Mouse (Mus musculus): ENCODE data around the gene Unc13d.
A peak's percentile ranks its signal among the peaks of the same experiment; 100 is the strongest.
"Not testable (repeated sequence)": the region's sequence is repeated elsewhere in the genome, so short reads cannot be mapped to it uniquely, and the experiment has no call there.

Unc13d gene

GRCm38 (mm10) chr11:116049610-116050009 lies 28.2 kb downstream of the Unc13d start:
- no peak for DNase-seq (ENCODE audit: low spot score in 2 of 2)

GRCm38 (mm10) chr11:116045173-116045572 lies 32.6 kb downstream of the Unc13d start:
- DNase-seq (ENCODE audit: low spot score in 2 of 2): no peak

GRCm38 (mm10) chr11:116043286-116043685 lies 34.5 kb downstream of the Unc13d start:
- DNase-seq (ENCODE audit: low spot score in 2 of 2): no peak

- DNase-seq (ENCODE audit: low spot score in 2 of 2): no peak
Observed at GRCm38 (mm10) chr11:116042372-116043138, 35.2 kb downstream of the Unc13d start.

GRCm38 (mm10) chr11:116041833-116042232 lies 35.9 kb downstream of the Unc13d start:
- no peak for DNase-seq (ENCODE audit: low spot score in 2 of 2)

- DNase-seq (ENCODE audit: low spot score in 2 of 2): no peak
Observed at GRCm38 (mm10) chr11:116040593-116040992, 37.2 kb downstream of the Unc13d start.

GRCm38 (mm10) chr11:116037826-116038225 lies 39.9 kb downstream of the Unc13d start:
- DNase-seq (ENCODE audit: low spot score in 2 of 2): no peak

- DNase-seq (ENCODE audit: low spot score in 2 of 2): no peak
Observed at GRCm38 (mm10) chr11:116036671-116037070, 41.1 kb downstream of the Unc13d start.

GRCm38 (mm10) chr11:116034584-116034983 lies 43.2 kb downstream of the Unc13d start:
- no peak for DNase-seq (ENCODE audit: low spot score in 2 of 2)

- DNase-seq (ENCODE audit: low spot score in 2 of 2): peak in 1 of 2 experiments; percentile 55
Observed at GRCm38 (mm10) chr11:116030898-116031845, 46.6 kb downstream of the Unc13d start.

- peak; percentile 97 for DNase-seq (ENCODE audit: low spot score in 2 of 2)
Observed at GRCm38 (mm10) chr11:116030088-116030897, 47.5 kb downstream of the Unc13d start, which contains the start of gene Unk. Gene Unk, plus strand, starts transcription at chr11:116030322.

- no peak for DNase-seq (ENCODE audit: low spot score in 2 of 2)
Observed at GRCm38 (mm10) chr11:116029086-116029865, 48.5 kb downstream of the Unc13d start.

- no peak for DNase-seq (ENCODE audit: low spot score in 2 of 2)
Observed at GRCm38 (mm10) chr11:116028177-116028865, 49.4 kb downstream of the Unc13d start.

- no peak for DNase-seq (ENCODE audit: low spot score in 2 of 2)
Observed at GRCm38 (mm10) chr11:116027756-116028155, 50.0 kb downstream of the Unc13d start, which contains the start of gene H3f3b. Gene H3f3b, minus strand, starts transcription at chr11:116027962.

- DNase-seq (ENCODE audit: low spot score in 2 of 2): no peak
Observed at GRCm38 (mm10) chr11:116025056-116025845, 52.5 kb downstream of the Unc13d start.

- peak; percentile 97 for DNase-seq (ENCODE audit: low spot score in 2 of 2)
Observed at GRCm38 (mm10) chr11:116024356-116024808, 53.4 kb downstream of the Unc13d start.

GRCm38 (mm10) chr11:116023771-116024355 lies 53.9 kb downstream of the Unc13d start:
- peak; percentile 81 to 83 for DNase-seq (ENCODE audit: low spot score in 2 of 2)

GRCm38 (mm10) chr11:116023074-116023770 lies 54.5 kb downstream of the Unc13d start:
- DNase-seq (ENCODE audit: low spot score in 2 of 2): not testable (repeated sequence)
